Mouse (Mus musculus): Measurements from ENCODE around the gene Ccdc155.

- TF ChIP-seq CTCF (IDR thresholded peaks at IDR 0.05; ENCODE audit: low read depth, low read length), result no peak
- TF ChIP-seq GATA1 (IDR thresholded peaks at IDR 0.05; ENCODE audit: borderline replicate concordance, low read length), result no peak
Observed at GRCm38 (mm10) chr7:45174567-45175280, 30.0 kb downstream of the Ccdc155 start.
